Mouse (Mus musculus) left cerebral cortex, postnatal 36 days (tissue): ENCODE measurements around the gene Prrg4. TPM values are rescaled to one million over a fixed set of nuclear protein-coding genes. Genes with fewer than 3 reads are reported as not detected.
"Not testable (repeated sequence)": the region's sequence is repeated elsewhere in the genome, so short reads cannot be mapped to it uniquely, and the experiment has no call there.

ENCODE experiments used
- DNase-seq, 2 experiments: peaks; one replicate each; pipeline ENCODE4 v3.0.0; 2021 to 2022; ENCODE audit warnings: low spot score in 2 of 2, mixed read lengths in 1 of 2
- intact Hi-C: fragments of 180-260 bp; cut with DNase I; formaldehyde crosslinking; loops from one replicate; pipeline ENCODE4 v1.15.1; 2025
- total RNA-seq, 2 experiments: library from RNA; stranded (reverse); gene quantifications; 2 replicates each; pipeline ENCODE4 v1.2.3; 2021

The Prrg4 gene
- under 1 TPM; 0.25 to 0.57 TPM for total RNA-seq

GRCm38 (mm10) chr2:104849276-104849990 is at the start of gene Prrg4:
Gene Prrg4 (minus strand): TSS chr2:104849876.
- intact Hi-C loops = no loop called here
- DNase-seq = peak; percentile 9 to 15

- DNase-seq = peak; percentile 68 to 76
- intact Hi-C loops = loop anchor here (2.0 kb wide), 1 partner anchor 343 kb away; no protein-coding TSS in a partner anchor
These were observed 38.3 kb upstream of the Prrg4 start for GRCm38 (mm10) chr2:104887882-104888566.

- intact Hi-C loops, DNase-seq: not testable (repeated sequence)
These were observed 37.7 kb upstream of the Prrg4 start for GRCm38 (mm10) chr2:104887331-104887730.

- DNase-seq = no peak
- intact Hi-C loops = no loop called here
These were observed 36.4 kb upstream of the Prrg4 start for GRCm38 (mm10) chr2:104886109-104886508.

- DNase-seq = no peak
- intact Hi-C loops = no loop called here
These were observed 29.1 kb upstream of the Prrg4 start for GRCm38 (mm10) chr2:104878794-104879193.

- intact Hi-C loops = no loop called here
- no peak for DNase-seq
These were observed 19.4 kb upstream of the Prrg4 start for GRCm38 (mm10) chr2:104869101-104869500.

GRCm38 (mm10) chr2:104867282-104867855 is 17.7 kb upstream of the Prrg4 start, which contains the start of gene Ccdc73:
Gene Ccdc73 (plus strand): TSS chr2:104867805.
- intact Hi-C loops = no loop called here
- no peak for DNase-seq

GRCm38 (mm10) chr2:104864176-104864860 is 14.6 kb upstream of the Prrg4 start:
- intact Hi-C loops = no loop called here
- no peak for DNase-seq

GRCm38 (mm10) chr2:104860426-104860825 is 10.8 kb upstream of the Prrg4 start:
- intact Hi-C loops = no loop called here
- no peak for DNase-seq

- intact Hi-C loops = no loop called here
- DNase-seq = no peak
These were observed 9.4 kb upstream of the Prrg4 start for GRCm38 (mm10) chr2:104859060-104859459.

GRCm38 (mm10) chr2:104858083-104858482 is 8.4 kb upstream of the Prrg4 start:
- DNase-seq, intact Hi-C loops: not testable (repeated sequence)

GRCm38 (mm10) chr2:104856218-104856617 is 6.5 kb upstream of the Prrg4 start:
- no peak for DNase-seq
- intact Hi-C loops = no loop called here

- intact Hi-C loops = no loop called here
- DNase-seq = no peak
These were observed 6.1 kb upstream of the Prrg4 start for GRCm38 (mm10) chr2:104855732-104856131.

- intact Hi-C loops = no loop called here
- DNase-seq = no peak
These were observed 5.2 kb upstream of the Prrg4 start for GRCm38 (mm10) chr2:104854836-104855235.

GRCm38 (mm10) chr2:104852546-104852945 is 2.9 kb upstream of the Prrg4 start:
- DNase-seq = no peak
- intact Hi-C loops = no loop called here

- DNase-seq = no peak
- intact Hi-C loops = no loop called here
These were observed 2.0 kb upstream of the Prrg4 start for GRCm38 (mm10) chr2:104851686-104852085.

GRCm38 (mm10) chr2:104849991-104850359 is 299 bp upstream of the Prrg4 start:
- DNase-seq = no peak
- intact Hi-C loops = no loop called here

GRCm38 (mm10) chr2:104848235-104849161 is 1.2 kb downstream of the Prrg4 start:
- intact Hi-C loops = no loop called here

GRCm38 (mm10) chr2:104847645-104848044 is 2.0 kb downstream of the Prrg4 start:
- DNase-seq = no peak
- intact Hi-C loops = no loop called here

More at GRCm38 (mm10) chr2:104848235-104849161, 1.2 kb downstream of the Prrg4 start:
- DNase-seq = no peak
